Mouse (Mus musculus) layer of hippocampus, adult 18-20 months (tissue): Measurements from ENCODE around the gene 4930539E08Rik. TPM values are rescaled to one million over a fixed set of nuclear protein-coding genes. Genes with fewer than 3 reads are reported as not detected.

Experiments
- DNase-seq, 2 experiments: peaks; one replicate each; pipeline ENCODE4 v3.0.0; 2022; ENCODE audit warnings: low spot score in 2 of 2
- long read RNA-seq: library from polyadenylated mRNA; stranded (forward); transcript quantifications from one replicate; pipeline ENCODE4 v2.0.0, GENCODE M21; 2021
- total RNA-seq, 2 experiments: library from RNA; stranded (reverse); gene quantifications; 2 replicates each; pipeline ENCODE4 v1.2.3; 2021

4930539E08Rik gene
- 1 to 10 TPM; 4.1 to 5.5 TPM for total RNA-seq
- long read RNA-seq, partial matches to known transcripts, result 8 of 12 reads
- long read RNA-seq, other reads (novel, unspliced or antisense), result 4 of 12 reads

DNA sequence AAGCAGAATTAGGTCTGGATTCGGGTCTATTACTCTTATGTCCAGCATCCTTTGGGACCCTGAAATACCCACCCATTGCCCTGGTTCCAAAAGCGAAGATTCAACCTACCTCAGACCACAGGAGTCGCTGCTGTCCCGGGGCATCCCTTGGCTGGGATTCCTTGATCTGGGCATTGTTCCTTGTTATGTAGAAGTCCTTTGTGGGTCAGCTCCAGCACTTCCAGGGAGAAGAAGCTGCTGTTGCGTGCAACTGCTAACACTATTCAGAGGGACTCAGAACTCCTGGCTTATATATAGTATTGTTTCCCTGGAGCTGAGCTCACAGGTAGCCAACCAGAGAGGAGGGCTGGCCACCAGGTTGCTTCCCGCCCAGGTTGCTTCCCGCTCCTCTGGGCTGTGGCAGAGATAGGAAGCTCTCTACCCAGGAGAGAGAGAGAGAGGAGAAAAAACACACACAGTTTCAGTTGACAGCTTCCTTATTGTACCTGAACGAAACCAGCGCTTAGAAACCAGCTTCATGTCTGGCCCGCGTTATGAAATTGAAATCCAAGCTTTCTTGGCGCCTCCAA, at the start of gene 4930539E08Rik:
4930539E08Rik (minus strand) TSS at position 265 of the 569 bp plus-strand sequence.
- no peak for DNase-seq

- DNase-seq, result no peak
Measured at GRCm38 (mm10) chr17:28961596-28961995, 46.5 kb upstream of the 4930539E08Rik start.

- peak in 1 of 2 experiments; percentile 46 for DNase-seq
Measured at GRCm38 (mm10) chr17:28960597-28960996, 45.5 kb upstream of the 4930539E08Rik start.

GRCm38 (mm10) chr17:28954416-28954815, 39.3 kb upstream of the 4930539E08Rik start:
- no peak for DNase-seq

- no peak for DNase-seq
Measured at GRCm38 (mm10) chr17:28953251-28953650, 38.1 kb upstream of the 4930539E08Rik start.

DNA sequence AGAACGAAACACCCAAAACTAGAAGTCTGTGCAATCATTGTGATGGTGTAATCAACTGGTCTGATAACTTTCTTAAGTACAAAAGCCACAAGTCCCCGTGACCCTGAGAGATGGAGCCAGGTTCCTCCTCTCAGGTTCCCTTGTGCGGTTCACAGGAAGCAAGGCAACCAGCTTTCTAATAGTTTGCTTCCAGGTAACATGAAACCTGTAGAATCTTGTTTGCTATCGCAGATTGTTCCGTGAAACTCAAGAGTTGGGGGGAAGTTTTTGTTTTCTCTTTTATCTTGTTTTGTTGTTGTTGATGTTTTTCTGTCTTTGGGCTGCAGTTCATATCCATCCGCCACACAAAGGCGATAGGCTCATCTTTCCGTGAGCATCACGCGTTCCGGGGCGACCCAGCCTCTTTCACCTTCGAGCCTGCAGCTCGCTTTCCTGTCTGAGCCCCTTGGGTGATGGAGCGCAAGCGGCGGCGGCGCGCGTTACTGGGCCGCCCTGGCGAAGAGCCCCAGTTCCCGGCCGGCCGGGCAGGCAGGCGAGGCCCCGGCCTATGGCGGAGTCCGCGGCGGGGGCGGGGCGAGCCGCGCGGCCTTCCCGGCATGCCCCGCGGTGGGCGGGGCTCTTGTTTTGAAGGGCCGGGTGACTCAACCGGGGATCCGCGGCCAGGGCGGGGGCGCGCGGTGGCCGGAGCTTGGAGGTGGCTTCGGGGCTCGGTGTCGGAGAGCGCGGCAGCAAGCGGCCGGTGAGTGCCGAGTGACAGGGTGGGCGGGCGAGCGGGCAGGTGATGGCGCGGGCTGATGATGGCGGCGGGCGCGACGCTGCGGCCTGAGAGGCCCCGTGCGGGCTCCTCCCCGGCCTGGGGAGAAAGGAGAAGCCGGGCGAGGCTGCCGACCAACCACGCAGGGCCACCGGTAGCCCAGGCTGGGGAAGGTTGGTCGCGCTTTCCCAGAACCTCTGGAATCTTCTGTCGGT, 37.0 kb upstream of the 4930539E08Rik start, which contains the start of gene Kctd20:
Kctd20 (plus strand) TSS at position 120 of the 969 bp plus-strand sequence.
- peak; percentile 74 to 93 for DNase-seq

DNA sequence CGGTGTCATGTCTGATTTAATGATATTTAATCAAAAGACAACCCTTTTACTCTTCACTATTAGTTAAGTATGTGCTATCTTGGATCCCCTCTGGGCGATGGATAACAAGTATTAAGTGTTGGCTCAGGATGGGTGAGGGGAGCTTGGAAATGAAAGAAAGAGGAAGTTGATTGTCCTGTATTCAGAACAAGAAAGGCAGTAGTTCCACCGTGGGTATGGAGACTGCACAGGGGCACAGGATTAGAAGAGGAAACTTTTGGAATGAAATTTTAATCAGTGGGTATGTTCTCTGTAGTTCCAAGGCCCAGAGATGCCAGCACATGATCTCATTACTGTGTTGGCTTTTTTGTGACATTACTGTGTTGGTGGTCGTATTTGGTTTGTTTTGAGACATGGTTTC, 35.6 kb upstream of the 4930539E08Rik start:
- DNase-seq, result no peak

DNA sequence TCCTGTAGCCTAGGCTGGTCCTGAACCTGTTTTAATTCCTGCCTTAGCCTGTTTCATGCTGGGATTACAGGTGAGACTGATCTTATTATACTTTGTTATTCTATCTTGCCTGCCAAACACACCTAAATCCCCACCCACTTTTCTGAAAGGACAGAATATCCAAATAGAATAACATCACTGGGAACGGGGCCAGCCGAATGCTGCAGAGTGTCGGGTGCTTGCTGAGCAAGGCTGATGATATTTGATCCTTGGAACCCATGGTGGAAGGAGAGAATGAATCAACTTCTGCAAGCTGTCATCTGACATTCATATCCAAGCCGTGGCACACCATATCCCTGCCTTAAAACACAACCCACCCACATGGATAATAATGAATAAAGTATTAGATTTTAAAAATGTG, 33.5 kb upstream of the 4930539E08Rik start:
- peak in 1 of 2 experiments; percentile 67 for DNase-seq

- no peak for DNase-seq
Measured at GRCm38 (mm10) chr17:28947011-28947939, 32.2 kb upstream of the 4930539E08Rik start.

DNA sequence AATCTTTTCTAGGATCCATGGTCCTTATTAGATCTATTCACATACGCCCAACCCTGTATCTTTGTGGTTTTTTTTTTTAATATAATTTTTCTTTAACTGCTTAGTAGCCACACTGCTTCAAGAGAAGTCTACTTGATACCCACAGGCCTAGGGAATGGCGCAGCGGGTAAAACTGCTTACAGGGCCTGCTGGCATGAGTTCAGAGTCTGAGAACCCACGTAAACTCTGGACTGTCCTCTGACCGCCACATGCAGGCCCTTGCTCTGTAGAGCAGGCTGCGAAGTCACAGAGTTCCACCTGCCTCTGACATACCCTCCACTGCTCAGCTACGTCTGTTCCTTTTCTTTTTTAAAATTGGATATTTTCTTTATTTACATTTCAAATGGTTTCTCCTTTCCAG, 29.4 kb upstream of the 4930539E08Rik start:
- no peak for DNase-seq

GRCm38 (mm10) chr17:28943740-28944139, 28.6 kb upstream of the 4930539E08Rik start, which contains the start of gene Pxt1:
Gene Pxt1 (minus strand): TSS chr17:28943840.
- DNase-seq, result no peak

DNA sequence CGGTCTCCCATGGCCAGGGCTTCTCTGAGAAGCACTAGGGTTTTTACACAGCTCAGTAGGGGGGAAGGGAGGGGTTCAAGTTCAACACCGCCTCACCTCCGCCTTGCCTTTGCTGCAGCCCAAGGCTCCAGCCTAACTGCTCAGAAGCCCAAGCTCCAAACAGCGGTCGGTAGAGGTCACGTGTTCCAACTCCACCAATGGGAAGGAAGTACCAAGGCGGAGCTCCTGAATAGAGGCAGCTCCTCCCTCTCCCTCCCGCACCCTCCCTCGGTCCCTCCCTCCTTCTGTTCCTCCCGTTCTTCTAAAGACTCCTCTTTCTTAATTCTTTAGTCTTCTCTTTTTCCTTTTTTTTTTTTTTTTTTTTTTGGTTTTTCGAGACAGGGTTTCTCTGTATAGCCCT, 27.0 kb upstream of the 4930539E08Rik start:
- no peak for DNase-seq

DNA sequence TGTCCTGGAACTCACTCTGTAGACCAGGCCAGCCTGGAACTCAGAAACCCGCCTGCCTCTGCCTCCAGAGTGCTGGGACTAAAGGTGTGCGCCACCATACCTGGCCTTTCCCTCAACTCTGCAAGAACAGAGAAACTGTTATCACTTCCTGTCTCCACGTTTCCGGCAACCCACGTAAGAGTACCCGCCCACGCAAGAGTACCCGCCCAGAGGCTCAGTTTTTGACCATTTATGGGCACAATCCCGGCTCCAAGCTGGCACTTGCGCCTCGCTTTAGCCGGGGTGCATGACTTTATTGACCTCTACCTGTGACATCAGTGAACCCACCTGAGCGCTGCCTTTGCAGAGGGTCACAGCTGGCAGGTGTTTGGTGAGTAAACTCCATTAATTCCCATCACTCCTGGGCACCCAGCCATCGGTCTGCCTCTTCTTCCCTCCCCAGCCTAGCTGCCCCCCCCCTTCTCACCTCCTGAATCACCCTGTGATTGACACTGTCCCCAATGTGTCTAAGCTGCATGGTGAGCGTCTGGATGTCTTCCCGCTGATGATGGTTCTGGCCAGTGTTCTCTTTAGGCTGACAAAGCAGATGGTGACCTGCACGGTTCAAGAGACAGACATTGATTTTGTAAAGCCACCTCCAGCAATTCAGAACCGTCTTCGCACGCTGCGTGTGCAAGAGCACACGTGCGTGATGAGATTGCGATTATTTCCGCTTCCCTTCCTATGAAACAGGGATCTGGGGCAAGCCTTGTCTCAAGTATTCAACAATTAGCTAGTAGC, 25.8 kb upstream of the 4930539E08Rik start:
- no peak for DNase-seq

DNA sequence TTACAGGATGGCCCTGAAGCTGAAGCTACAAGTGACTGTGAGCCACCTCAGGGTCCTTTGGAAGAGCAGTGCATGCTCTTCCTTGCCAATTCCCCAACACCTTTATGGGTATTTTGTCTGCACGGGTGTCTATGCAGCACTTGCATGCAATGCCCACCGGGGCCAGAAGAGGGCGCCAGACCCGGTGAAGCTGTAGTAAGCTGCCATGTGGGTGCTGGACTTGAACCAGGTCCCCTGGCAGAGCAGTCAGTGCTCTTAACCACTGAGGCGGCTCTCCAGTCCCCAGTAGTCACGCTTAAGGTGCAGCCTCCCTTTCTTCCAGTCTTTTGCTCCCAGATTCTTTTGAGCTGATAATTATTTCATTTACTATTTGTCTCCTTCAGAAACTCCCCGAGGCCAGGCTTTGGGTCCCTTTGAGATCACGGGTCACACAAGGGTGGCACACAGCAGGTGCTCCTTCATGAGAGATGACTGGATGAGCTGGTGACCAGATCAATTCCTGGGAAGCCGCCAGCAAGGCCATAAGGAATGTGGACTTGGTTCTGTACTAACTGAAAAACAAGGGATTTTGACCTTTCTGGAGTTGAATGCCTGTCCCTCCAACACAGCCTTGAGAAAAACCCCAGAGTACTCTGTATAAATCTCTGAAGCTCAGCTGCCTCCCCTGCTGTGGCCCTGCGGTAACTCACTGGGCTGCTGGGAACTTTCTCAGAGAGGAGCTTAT, 21.7 kb upstream of the 4930539E08Rik start:
- DNase-seq, result peak in 1 of 2 experiments; percentile 24

DNA sequence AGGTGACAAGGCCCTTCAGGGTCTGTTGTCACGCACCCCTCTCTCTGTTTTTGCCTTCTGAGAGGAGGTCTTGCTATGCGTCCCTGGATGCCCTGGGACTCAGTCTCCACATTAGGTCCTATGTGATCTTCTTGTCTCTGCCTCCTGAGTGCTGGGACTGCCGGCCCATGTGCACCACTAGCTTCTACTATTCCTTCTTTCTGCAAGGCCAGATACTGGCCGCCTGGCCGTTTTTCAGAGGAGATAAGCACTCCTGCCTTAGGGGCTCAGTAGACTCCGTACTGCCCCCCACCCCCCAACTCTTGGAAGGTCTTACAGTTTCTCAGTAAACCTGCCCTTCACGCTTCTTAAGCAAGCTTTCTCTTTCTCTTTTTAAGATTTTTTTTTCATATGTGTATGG, 21.0 kb upstream of the 4930539E08Rik start:
- no peak for DNase-seq

GRCm38 (mm10) chr17:28934120-28934916, 19.2 kb upstream of the 4930539E08Rik start:
- DNase-seq, result no peak

DNA sequence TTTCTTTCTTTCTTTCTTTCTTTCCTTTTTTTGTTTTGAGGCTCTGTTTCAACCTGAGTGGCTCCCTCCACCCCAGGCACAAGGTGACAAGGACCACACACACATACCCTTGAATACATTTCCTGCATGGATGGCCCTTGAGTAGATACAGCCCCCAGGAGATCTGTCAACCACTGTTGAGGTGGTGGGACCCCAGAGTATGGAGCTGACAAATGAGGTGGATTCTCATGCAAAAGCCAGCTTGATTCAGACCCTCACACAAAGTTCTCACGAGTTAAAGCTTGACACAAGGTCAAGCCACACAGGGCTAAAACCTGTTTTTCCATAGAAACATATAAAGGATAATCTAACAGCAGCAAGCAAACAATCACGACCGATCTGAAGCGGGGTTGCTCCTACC, 17.1 kb upstream of the 4930539E08Rik start:
- no peak for DNase-seq

GRCm38 (mm10) chr17:28931436-28932211, 16.5 kb upstream of the 4930539E08Rik start:
- DNase-seq, result no peak
